Mouse (Mus musculus): ENCODE data around the gene Aicda. TPM values are rescaled to one million over a fixed set of nuclear protein-coding genes. Genes with fewer than 3 reads are reported as not detected.

Gene Aicda
- polyA plus RNA-seq, 1 experiment = not detected

- TF ChIP-seq GATA1 (IDR thresholded peaks at IDR 0.05; ENCODE audit: low read length) = no peak
Observed at GRCm38 (mm10) chr6:122543574-122543973, 10.0 kb upstream of the Aicda start.

GRCm38 (mm10) chr6:122544672-122545071 lies 8.9 kb upstream of the Aicda start:
- TF ChIP-seq GATA1 (IDR thresholded peaks at IDR 0.05; ENCODE audit: low read length) = no peak

- TF ChIP-seq GATA1 (IDR thresholded peaks at IDR 0.05; ENCODE audit: low read length) = no peak
Observed at GRCm38 (mm10) chr6:122545289-122545882, 8.2 kb upstream of the Aicda start.

GRCm38 (mm10) chr6:122545948-122546347 lies 7.7 kb upstream of the Aicda start:
- no peak for TF ChIP-seq GATA1 (IDR thresholded peaks at IDR 0.05; ENCODE audit: low read length)

GRCm38 (mm10) chr6:122554102-122554501 lies 501 bp downstream of the Aicda start:
- TF ChIP-seq GATA1 (IDR thresholded peaks at IDR 0.05; ENCODE audit: low read length) = no peak

GRCm38 (mm10) chr6:122555266-122555665 lies 1.7 kb downstream of the Aicda start:
- TF ChIP-seq GATA1 (IDR thresholded peaks at IDR 0.05; ENCODE audit: low read length) = no peak

- no peak for TF ChIP-seq GATA1 (IDR thresholded peaks at IDR 0.05; ENCODE audit: low read length)
Observed at GRCm38 (mm10) chr6:122556959-122557561, 3.5 kb downstream of the Aicda start.

- no peak for TF ChIP-seq GATA1 (IDR thresholded peaks at IDR 0.05; ENCODE audit: low read length)
Observed at GRCm38 (mm10) chr6:122560427-122560826, 6.8 kb downstream of the Aicda start.

- no peak for TF ChIP-seq GATA1 (IDR thresholded peaks at IDR 0.05; ENCODE audit: low read length)
Observed at GRCm38 (mm10) chr6:122561005-122561404, 7.4 kb downstream of the Aicda start.

- TF ChIP-seq GATA1 (IDR thresholded peaks at IDR 0.05; ENCODE audit: low read length) = no peak
Observed at GRCm38 (mm10) chr6:122562463-122562862, 8.9 kb downstream of the Aicda start.

GRCm38 (mm10) chr6:122565070-122565784 lies 11.6 kb downstream of the Aicda start:
- TF ChIP-seq GATA1 (IDR thresholded peaks at IDR 0.05; ENCODE audit: low read length) = no peak

GRCm38 (mm10) chr6:122569113-122569512 lies 15.5 kb downstream of the Aicda start:
- TF ChIP-seq GATA1 (IDR thresholded peaks at IDR 0.05; ENCODE audit: low read length) = no peak

GRCm38 (mm10) chr6:122569762-122570161 lies 16.2 kb downstream of the Aicda start:
- TF ChIP-seq GATA1 (IDR thresholded peaks at IDR 0.05; ENCODE audit: low read length) = no peak

GRCm38 (mm10) chr6:122570695-122571616 lies 17.4 kb downstream of the Aicda start:
- TF ChIP-seq GATA1 (IDR thresholded peaks at IDR 0.05; ENCODE audit: low read length) = peak; percentile 11

- TF ChIP-seq GATA1 (IDR thresholded peaks at IDR 0.05; ENCODE audit: low read length) = no peak
Observed at GRCm38 (mm10) chr6:122571617-122571959, 18.0 kb downstream of the Aicda start.

- no peak for TF ChIP-seq GATA1 (IDR thresholded peaks at IDR 0.05; ENCODE audit: low read length)
Observed at GRCm38 (mm10) chr6:122577030-122577429, 23.4 kb downstream of the Aicda start.
